Mouse (Mus musculus) CH12.LX (cell line): ENCODE data around the gene Tanc2. TPM values are rescaled to one million over a fixed set of nuclear protein-coding genes. Genes with fewer than 3 reads are reported as not detected.

Experiments
- DNase-seq: peaks from one replicate; pipeline ENCODE4 v3.0.0-alpha.2; 2013; ENCODE audit errors: extremely low read depth
- H3K27ac ChIP-seq: 2 replicates; pipeline ENCODE4 v1.5.1; 2012; ENCODE audit warnings: low read depth, mild to moderate bottlenecking, control low read depth, moderate library complexity; ENCODE audit not compliant: insufficient read depth
- H3K27me3 ChIP-seq: replicated peaks from 2 replicates; pipeline ENCODE3; 2012; ENCODE audit warnings: inconsistent platforms
- H3K36me3 ChIP-seq, 2 experiments: replicated peaks in 1 of 2; 2 replicates each; pipeline versions ENCODE3 to v1.6.1; 2012; ENCODE audit warnings: inconsistent platforms in 1 of 2, low read length in 1 of 2, mild to moderate bottlenecking in 1 of 2, mixed read lengths in 1 of 2, moderate library complexity in 1 of 2; ENCODE audit not compliant: control insufficient read depth in 1 of 2, insufficient read depth in 1 of 2
- H3K4me1 ChIP-seq, 2 experiments: 2 replicates each; pipeline ENCODE4 v1.6.1; 2012; ENCODE audit warnings: inconsistent platforms in 1 of 2, moderate library complexity in 1 of 2; ENCODE audit not compliant: insufficient read depth in 2 of 2, control insufficient read depth in 1 of 2
- H3K4me2 ChIP-seq: 2 replicates; pipeline ENCODE4 v1.6.1; 2012; ENCODE audit warnings: low read depth, mild to moderate bottlenecking, control low read depth; ENCODE audit not compliant: poor library complexity, insufficient read depth, severe bottlenecking
- H3K4me3 ChIP-seq, 3 experiments: fragments of 150-350 bp in 1 of 3; sonication (generic) in 1 of 3; replicated peaks in 1 of 3; 2 replicates each; pipeline versions ENCODE3 to v1.5.1; 2011 to 2012; ENCODE audit warnings: low read depth in 2 of 3, low read length in 2 of 3, mild to moderate bottlenecking in 2 of 3, moderate library complexity in 2 of 3, control low read depth in 1 of 3, improper control_type of control experiment in 1 of 3, inconsistent platforms in 1 of 3, mixed read lengths in 1 of 3; ENCODE audit not compliant: poor library complexity in 1 of 3
- H3K79me2 ChIP-seq: replicated peaks from 2 replicates; pipeline ENCODE4 v1.6.1; 2012; ENCODE audit warnings: mild to moderate bottlenecking, moderate library complexity; ENCODE audit not compliant: control insufficient read depth, poor library complexity, insufficient read depth, severe bottlenecking; ENCODE audit errors: extremely low read depth
- H3K9ac ChIP-seq: 2 replicates; pipeline ENCODE4 v1.6.1; 2012; ENCODE audit warnings: low read depth, mild to moderate bottlenecking, control low read depth, moderate library complexity; ENCODE audit not compliant: insufficient read depth
- H3K9me3 ChIP-seq: replicated peaks from 2 replicates; pipeline ENCODE3; 2012; ENCODE audit warnings: low read length, inconsistent platforms, mixed read lengths
- CHD2 ChIP-seq: IDR thresholded peaks from 2 replicates; pipeline ENCODE4 v1.6.1; 2011; ENCODE audit warnings: low read length, improper control_type of control experiment
- EP300 ChIP-seq: IDR thresholded peaks from 2 replicates; pipeline ENCODE4 v1.6.1; 2011; ENCODE audit warnings: low read length, improper control_type of control experiment
- ETS1 ChIP-seq: conservative IDR thresholded peaks from 2 replicates; pipeline ENCODE4 v1.6.1; 2012; ENCODE audit warnings: low read depth, mild to moderate bottlenecking, inconsistent platforms, low read length, improper control_type of control experiment, moderate library complexity
- GABPA ChIP-seq: IDR thresholded peaks from 2 replicates; pipeline ENCODE4 v1.6.1; 2012; ENCODE audit warnings: low read depth, low read length, improper control_type of control experiment, inconsistent platforms; ENCODE audit not compliant: insufficient replicate concordance
- JUN ChIP-seq: IDR thresholded peaks from 2 replicates; pipeline ENCODE4 v1.6.1; 2011; ENCODE audit warnings: low read depth, mild to moderate bottlenecking, low read length, improper control_type of control experiment, moderate library complexity; ENCODE audit not compliant: insufficient read depth
- KAT2A ChIP-seq: IDR thresholded peaks from 2 replicates; pipeline ENCODE4 v1.6.1; 2012; ENCODE audit warnings: low read length, improper control_type of control experiment, inconsistent platforms; ENCODE audit not compliant: insufficient replicate concordance
- MAFK ChIP-seq: IDR thresholded peaks from 2 replicates; pipeline ENCODE4 v1.6.1; 2011; ENCODE audit warnings: low read length, improper control_type of control experiment; ENCODE audit not compliant: insufficient replicate concordance
- MAX ChIP-seq: IDR thresholded peaks from 2 replicates; pipeline ENCODE4 v1.6.1; 2011; ENCODE audit warnings: low read length, improper control_type of control experiment
- MEF2A ChIP-seq: IDR thresholded peaks from 2 replicates; pipeline ENCODE4 v1.6.1; 2014; ENCODE audit warnings: low read depth, mild to moderate bottlenecking, inconsistent platforms, low read length, improper control_type of control experiment, borderline replicate concordance
- MYC ChIP-seq: IDR thresholded peaks from 2 replicates; pipeline ENCODE4 v1.6.1; 2011; ENCODE audit warnings: low read depth, mild to moderate bottlenecking, improper control_type of control experiment, low read length
- NELFE ChIP-seq: IDR thresholded peaks from 2 replicates; pipeline ENCODE4 v1.6.1; 2011; ENCODE audit warnings: low read depth, low read length, improper control_type of control experiment
- NRF1 ChIP-seq: IDR thresholded peaks from 2 replicates; pipeline ENCODE4 v1.6.1; 2014; ENCODE audit warnings: low read depth, mild to moderate bottlenecking, inconsistent platforms, low read length, improper control_type of control experiment, moderate library complexity
- PAX5 ChIP-seq: IDR thresholded peaks from 2 replicates; pipeline ENCODE4 v1.6.1; 2012; ENCODE audit warnings: low read length, inconsistent platforms, mixed read lengths
- POLR2A ChIP-seq: IDR thresholded peaks from 2 replicates; pipeline ENCODE4 v1.6.1; 2011; ENCODE audit warnings: low read depth, mild to moderate bottlenecking, improper control_type of control experiment, low read length
- POLR2AphosphoS2 ChIP-seq: IDR thresholded peaks from 2 replicates; pipeline ENCODE4 v1.6.1; 2011; ENCODE audit warnings: low read depth, low read length, improper control_type of control experiment
- RCOR1 ChIP-seq: conservative IDR thresholded peaks from 2 replicates; pipeline ENCODE4 v1.6.1; 2012; ENCODE audit warnings: low read depth, mild to moderate bottlenecking, inconsistent platforms, low read length, improper control_type of control experiment
- TBP ChIP-seq: conservative IDR thresholded peaks from 2 replicates; pipeline ENCODE4 v1.6.1; 2011; ENCODE audit warnings: low read depth, low read length, improper control_type of control experiment
- TCF12 ChIP-seq: IDR thresholded peaks from 2 replicates; pipeline ENCODE4 v1.6.1; 2014; ENCODE audit warnings: low read depth, mild to moderate bottlenecking, inconsistent platforms, low read length, improper control_type of control experiment
- USF1 ChIP-seq: IDR thresholded peaks from 2 replicates; pipeline ENCODE4 v1.6.1; 2014; ENCODE audit warnings: low read depth, mild to moderate bottlenecking, inconsistent platforms, low read length, improper control_type of control experiment
- USF2 ChIP-seq: conservative IDR thresholded peaks from 2 replicates; pipeline ENCODE4 v1.6.1; 2011; ENCODE audit warnings: low read depth, low read length, improper control_type of control experiment
- ZKSCAN1 ChIP-seq: IDR thresholded peaks from 2 replicates; pipeline ENCODE4 v1.6.1; 2012; ENCODE audit warnings: low read depth, inconsistent platforms, low read length, improper control_type of control experiment, borderline replicate concordance
- dilution Hi-C: fragments of 300-500 bp; cut with MboI; formaldehyde crosslinking; loops from 2 replicates; pipeline ENCODE4 v1.14.3; 2020; ENCODE audit warnings: low sequenced_read_pairs; ENCODE audit not compliant: extremely low pct_unique_long_range_greater_than_20kb, extremely low pct_ligation_motif_present
- in situ Hi-C: fragments of 300-500 bp; cut with MboI; formaldehyde crosslinking; loops from 3 replicates; pipeline ENCODE4 v1.14.3; 2019; ENCODE audit warnings: low sequenced_read_pairs, low pct_ligation_motif_present, low pct_unique_long_range_greater_than_20kb, mixed read lengths
- polyA plus RNA-seq: library from polyadenylated mRNA; unstranded; fragments of >175 nt; gene quantifications from 2 replicates; pipeline ENCODE4 v1.2.1, GENCODE M21; 2012; ENCODE audit warnings: low read depth; ENCODE audit not compliant: insufficient read length
- total RNA-seq, 2 experiments: library from RNA; depleted of rRNA; stranded (reverse); fragments of 300-350 nt in 1 of 2; fragments of >200 nt in 1 of 2; gene quantifications; 2 replicates each; pipeline ENCODE4 v1.2.3; 2012 to 2014

Tanc2 gene
- total and polyA plus RNA-seq, 3 experiments = 2.6 to 10.4 (median 3.2) TPM

DNA sequence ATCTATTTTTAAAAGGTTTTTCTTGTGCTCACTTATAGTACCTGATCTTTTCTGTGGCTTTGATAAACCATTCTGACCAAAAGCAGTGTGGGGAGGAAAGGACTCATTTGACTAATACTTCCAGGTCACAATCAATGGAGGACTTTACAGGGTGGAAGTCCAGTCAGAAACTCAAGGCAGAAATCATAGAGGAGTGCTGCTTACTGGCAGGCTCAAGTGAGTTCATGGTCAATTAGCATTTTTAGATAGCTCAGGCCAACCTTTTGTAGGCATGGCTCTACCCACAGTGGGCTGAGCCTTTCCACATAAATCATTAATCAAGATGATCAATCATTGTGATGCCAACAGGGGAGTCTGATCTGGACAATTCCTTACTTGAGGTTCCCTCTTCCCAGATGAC is 12.4 kb downstream of the Tanc2 start:
- no peak for TF ChIP-seq MYC
- H3K9me3 ChIP-seq = peaks cover 3% of the 10 kb centered on the region
- no peak overlapping the region for H3K4me3 ChIP-seq
- dilution Hi-C loops (no loop called here), in situ Hi-C loops (no loop called here)
- H3K9ac ChIP-seq = no peak overlapping the region
- no peaks in the 10 kb centered on the region for H3K27me3 ChIP-seq
- H3K36me3 ChIP-seq = no peaks in the 10 kb centered on the region
- DNase-seq = no peak
- H3K79me2 ChIP-seq = no peaks in the 10 kb centered on the region
- H3K4me2 ChIP-seq = no peak overlapping the region
- no peak overlapping the region for H3K27ac ChIP-seq
- peaks cover 0 to 25% of the 10 kb centered on the region in 2 experiments; a peak in 2 of 4 replicates for H3K4me1 ChIP-seq

DNA sequence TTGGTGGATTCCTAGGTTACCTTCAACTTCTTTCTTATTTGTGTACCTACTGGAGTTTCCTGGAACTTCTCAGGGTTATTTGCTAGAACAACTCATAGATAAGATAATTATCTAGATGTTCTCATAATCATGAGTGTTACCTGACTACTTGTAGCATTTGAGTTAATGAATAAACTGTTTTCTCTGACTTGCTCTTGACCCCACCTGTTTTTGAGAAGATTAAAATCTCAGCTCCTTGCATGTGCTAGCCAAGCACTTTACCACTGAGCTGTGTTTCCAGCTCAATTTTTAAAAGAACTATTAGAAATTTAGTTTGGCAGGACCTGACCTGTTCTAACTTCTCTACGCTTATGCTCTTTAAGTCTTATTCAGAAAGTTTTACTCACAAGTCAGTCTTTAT is 36.4 kb downstream of the Tanc2 start:
- no peak for DNase-seq
- in situ Hi-C loops = no loop called here
- H3K9me3 ChIP-seq = no peaks in the 10 kb centered on the region
- H3K4me3 ChIP-seq = no peak overlapping the region
- no peaks in the 10 kb centered on the region for H3K79me2 ChIP-seq
- H3K4me2 ChIP-seq = no peak overlapping the region
- dilution Hi-C loops = no loop called here
- no peak overlapping the region for H3K9ac ChIP-seq
- peaks cover 0 to 14% of the 10 kb centered on the region in 2 experiments; a peak in 3 of 4 replicates for H3K4me1 ChIP-seq
- no peak overlapping the region for H3K27ac ChIP-seq
- H3K36me3 ChIP-seq = no peaks in the 10 kb centered on the region
- no peaks in the 10 kb centered on the region for H3K27me3 ChIP-seq
- no peak for TF ChIP-seq CHD2
- no peak for TF ChIP-seq USF1
- TF ChIP-seq NRF1 = no peak
- no peak for TF ChIP-seq JUN
- no peak for TF ChIP-seq TBP
- TF ChIP-seq RCOR1 = no peak
- TF ChIP-seq GABPA = no peak
- no peak for TF ChIP-seq KAT2A
- TF ChIP-seq MAFK = no peak
- TF ChIP-seq TCF12 = no peak
- TF ChIP-seq NELFE = no peak
- no peak for TF ChIP-seq MAX
- no peak for TF ChIP-seq EP300
- no peak for TF ChIP-seq POLR2AphosphoS2
- no peak for TF ChIP-seq MEF2A
- no peak for TF ChIP-seq ZKSCAN1
- TF ChIP-seq PAX5 = no peak
- TF ChIP-seq USF2 = no peak
- no peak for TF ChIP-seq ETS1
- TF ChIP-seq POLR2A = no peak
